Mouse (Mus musculus): ENCODE results near the gene Ppat.
"Not testable (repeated sequence)": the region's sequence is repeated elsewhere in the genome, so short reads cannot be mapped to it uniquely, and the experiment has no call there.

Gene Ppat

GRCm38 (mm10) chr5:76947758-76948157 is 3.6 kb downstream of the Ppat start:
- no peak for DNase-seq (ENCODE audit: low spot score in 2 of 2)

- DNase-seq (ENCODE audit: low spot score in 2 of 2) = no peak
Measured at GRCm38 (mm10) chr5:76947142-76947541, 4.2 kb downstream of the Ppat start.

GRCm38 (mm10) chr5:76945678-76946033 is 5.7 kb downstream of the Ppat start:
- no peak for DNase-seq (ENCODE audit: low spot score in 2 of 2)

- DNase-seq (ENCODE audit: low spot score in 2 of 2) = no peak
Measured at GRCm38 (mm10) chr5:76944965-76945677, 6.3 kb downstream of the Ppat start.

- DNase-seq (ENCODE audit: low spot score in 2 of 2) = no peak
Measured at GRCm38 (mm10) chr5:76942505-76942904, 8.9 kb downstream of the Ppat start.

- no peak for DNase-seq (ENCODE audit: low spot score in 2 of 2)
Measured at GRCm38 (mm10) chr5:76941975-76942374, 9.4 kb downstream of the Ppat start.

- DNase-seq (ENCODE audit: low spot score in 2 of 2) = no peak
Measured at GRCm38 (mm10) chr5:76939717-76940116, 11.7 kb downstream of the Ppat start.

GRCm38 (mm10) chr5:76929180-76929877 is 22.0 kb downstream of the Ppat start:
- DNase-seq (ENCODE audit: low spot score in 2 of 2) = no peak

GRCm38 (mm10) chr5:76928124-76928832 is 23.1 kb downstream of the Ppat start:
- no peak for DNase-seq (ENCODE audit: low spot score in 2 of 2)

- DNase-seq (ENCODE audit: low spot score in 2 of 2) = no peak
Measured at GRCm38 (mm10) chr5:76924296-76924695, 27.1 kb downstream of the Ppat start.

- no peak for DNase-seq (ENCODE audit: low spot score in 2 of 2)
Measured at GRCm38 (mm10) chr5:76923428-76923827, 27.9 kb downstream of the Ppat start.

GRCm38 (mm10) chr5:76922833-76923232 is 28.5 kb downstream of the Ppat start:
- DNase-seq (ENCODE audit: low spot score in 2 of 2) = no peak

GRCm38 (mm10) chr5:76912522-76912921 is 38.9 kb downstream of the Ppat start:
- not testable (repeated sequence) for DNase-seq (ENCODE audit: low spot score in 2 of 2)

- DNase-seq (ENCODE audit: low spot score in 2 of 2) = no peak
Measured at GRCm38 (mm10) chr5:76910807-76911206, 40.6 kb downstream of the Ppat start.

- DNase-seq (ENCODE audit: low spot score in 2 of 2) = no peak
Measured at GRCm38 (mm10) chr5:76906155-76906499, 45.3 kb downstream of the Ppat start.

GRCm38 (mm10) chr5:76905405-76906154 is 45.8 kb downstream of the Ppat start, which contains the start of gene Aasdh:
Gene Aasdh, minus strand, starts transcription at chr5:76905514.
- peak; percentile 98 for DNase-seq (ENCODE audit: low spot score in 2 of 2)

GRCm38 (mm10) chr5:76904713-76905404 is 46.5 kb downstream of the Ppat start:
- DNase-seq (ENCODE audit: low spot score in 2 of 2) = no peak

GRCm38 (mm10) chr5:76902131-76902530 is 49.2 kb downstream of the Ppat start:
- no peak for DNase-seq (ENCODE audit: low spot score in 2 of 2)

- no peak for DNase-seq (ENCODE audit: low spot score in 2 of 2)
Measured at GRCm38 (mm10) chr5:76893084-76893483, 58.3 kb downstream of the Ppat start.

GRCm38 (mm10) chr5:76892608-76893007 is 58.8 kb downstream of the Ppat start:
- no peak for DNase-seq (ENCODE audit: low spot score in 2 of 2)

- no peak for DNase-seq (ENCODE audit: low spot score in 2 of 2)
Measured at GRCm38 (mm10) chr5:76887011-76887410, 64.4 kb downstream of the Ppat start.

All from spleen, postnatal 10 days (tissue).